Mouse (Mus musculus) yolk sac, embryonic 10.5 days (tissue): ENCODE measurements around the gene Acot12.

ENCODE experiments used
- DNase-seq: peaks from one replicate; pipeline ENCODE4 v3.0.0-alpha.2; 2017; ENCODE audit warnings: low spot score

Acot12 gene

DNA sequence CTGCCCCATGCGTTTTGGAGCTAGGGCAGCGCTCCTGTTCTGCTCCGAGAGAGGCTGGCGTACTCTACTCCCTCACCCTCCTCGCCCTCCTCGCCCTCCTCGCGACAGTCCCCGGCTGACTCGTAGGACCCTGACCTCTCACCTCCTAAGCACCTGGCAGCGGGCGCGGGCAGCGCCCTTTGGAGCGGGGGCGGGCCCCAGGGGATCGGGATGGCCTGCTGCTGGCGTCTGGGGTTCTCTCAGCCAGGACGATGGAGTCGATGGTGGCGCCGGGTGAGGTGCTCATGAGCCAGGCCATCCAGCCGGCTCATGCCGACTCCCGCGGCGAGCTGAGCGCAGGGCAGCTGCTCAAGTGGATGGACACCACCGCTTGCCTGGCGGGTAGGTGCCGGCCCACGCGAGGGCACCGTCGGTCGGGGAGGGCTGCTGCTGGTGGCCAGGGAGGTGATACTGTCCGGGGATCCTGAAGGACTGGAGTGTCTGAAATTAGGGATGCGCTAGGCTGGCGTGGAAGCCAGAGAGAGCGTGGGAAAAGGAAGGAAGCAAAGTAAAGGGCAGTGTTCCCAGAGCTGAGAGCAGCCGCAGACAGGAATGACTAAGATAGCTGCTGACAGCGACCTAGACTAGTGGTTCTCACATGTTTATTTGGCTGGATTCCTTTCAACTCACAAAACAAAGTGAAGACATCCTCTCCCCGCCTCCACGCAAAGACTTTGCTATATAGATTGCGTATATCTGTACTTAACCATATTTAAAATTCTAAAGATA lies at the start of gene Acot12:
TSS of gene Acot12 (plus strand) at position 233 of the 768 bp plus-strand sequence.
- DNase-seq: peak; percentile 61

DNA sequence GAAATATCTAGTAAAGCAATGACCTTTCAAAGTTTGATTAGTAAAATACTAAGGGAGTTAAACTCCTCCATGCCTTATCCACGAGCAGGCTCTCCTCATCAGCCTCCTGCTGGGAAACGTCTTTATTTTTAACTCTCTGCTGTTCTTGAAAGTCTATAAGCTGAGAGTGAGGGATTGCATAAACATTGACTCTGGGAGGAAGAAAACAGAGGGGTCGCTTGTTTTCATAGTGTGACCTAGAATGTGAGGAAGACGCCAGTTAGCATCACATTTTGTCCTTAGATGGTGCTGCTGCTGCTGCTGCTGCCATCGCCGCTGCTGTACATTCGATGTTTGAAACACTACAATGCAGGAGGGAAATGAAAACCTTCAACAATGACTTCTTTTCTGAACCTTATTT lies 47.7 kb upstream of the Acot12 start:
- no peak for DNase-seq

DNA sequence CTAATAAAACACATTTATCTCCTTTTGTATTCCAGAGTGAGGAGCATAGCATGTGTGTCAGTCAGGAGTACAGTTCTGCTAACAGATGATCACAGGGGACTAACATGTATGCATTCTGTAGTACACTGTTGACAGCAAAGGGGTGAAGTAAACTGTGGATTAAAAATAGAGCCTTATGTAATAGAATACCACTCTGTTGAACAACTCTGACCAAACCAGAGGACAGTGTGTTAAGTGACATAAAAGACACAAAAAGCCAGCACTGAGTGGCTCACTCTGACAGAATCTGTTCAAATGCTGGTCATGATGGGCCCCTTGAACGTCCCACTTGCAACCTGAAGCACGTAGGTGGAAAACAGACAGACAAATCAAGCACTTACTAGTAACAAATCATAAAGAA lies 45.9 kb upstream of the Acot12 start:
- no peak for DNase-seq

DNA sequence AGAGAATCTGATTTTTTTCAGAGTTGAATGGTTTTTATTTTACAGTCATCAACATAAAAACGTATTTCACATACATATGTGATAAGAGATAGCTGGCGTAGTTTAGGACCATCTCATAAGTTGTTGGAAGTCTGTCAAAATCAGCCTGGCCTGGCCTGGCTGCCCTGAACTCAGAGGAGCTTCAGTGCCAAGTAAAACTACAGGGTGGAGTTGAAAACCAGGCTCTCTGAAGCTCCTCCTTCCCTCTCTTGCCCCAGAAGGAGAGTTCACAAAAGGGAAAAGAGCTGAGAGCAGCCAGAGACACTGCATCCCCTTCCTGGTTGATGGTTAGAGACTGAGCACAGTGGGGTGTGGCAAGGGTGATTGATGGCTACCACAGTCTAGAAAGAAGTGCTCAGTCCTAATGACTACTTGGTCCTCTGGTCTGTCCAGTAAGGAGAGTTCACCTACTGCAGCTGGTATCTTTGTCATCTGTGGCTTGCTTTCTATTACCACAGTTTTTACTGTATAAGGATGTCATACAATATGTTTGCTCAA lies 45.1 kb upstream of the Acot12 start:
- no peak for DNase-seq

DNA sequence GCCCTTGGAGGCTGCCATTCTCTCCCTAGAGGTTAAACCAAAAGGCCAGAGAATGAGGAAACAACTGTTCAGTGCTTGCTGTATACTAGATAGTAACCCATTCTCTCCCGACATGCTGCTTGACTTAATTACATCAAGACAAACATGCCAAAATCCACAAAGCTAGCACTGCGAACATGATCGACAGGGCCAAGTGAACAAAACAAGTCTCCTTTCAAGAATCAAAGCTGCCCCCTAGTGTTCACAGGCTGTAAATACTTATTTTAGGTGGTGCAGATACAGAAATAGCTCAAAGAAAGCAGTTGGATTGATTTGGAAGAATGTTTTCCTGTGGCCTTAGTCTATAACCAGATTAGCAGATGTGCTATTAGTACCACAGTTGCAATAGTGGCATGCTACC lies 44.3 kb upstream of the Acot12 start:
- DNase-seq: no peak

DNA sequence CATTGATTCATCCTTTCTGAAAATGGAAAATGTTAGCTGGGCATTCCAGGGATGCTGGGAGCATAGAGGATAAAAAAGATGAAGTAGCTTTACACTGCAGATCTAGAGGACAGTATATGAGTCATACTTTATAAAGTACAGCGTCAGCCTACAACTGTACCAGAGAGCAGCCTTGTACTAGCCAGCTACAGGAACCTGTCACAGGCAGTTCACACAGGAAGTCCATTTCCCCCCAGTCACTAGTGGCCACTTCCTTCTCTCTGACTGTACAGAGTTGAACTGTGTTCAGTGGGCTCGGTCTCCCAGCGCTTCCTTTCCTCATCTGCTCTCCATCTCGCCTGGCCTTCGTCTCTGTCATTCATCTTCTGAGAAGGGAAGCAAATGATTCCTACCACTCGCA lies 39.0 kb upstream of the Acot12 start:
- no peak for DNase-seq

DNA sequence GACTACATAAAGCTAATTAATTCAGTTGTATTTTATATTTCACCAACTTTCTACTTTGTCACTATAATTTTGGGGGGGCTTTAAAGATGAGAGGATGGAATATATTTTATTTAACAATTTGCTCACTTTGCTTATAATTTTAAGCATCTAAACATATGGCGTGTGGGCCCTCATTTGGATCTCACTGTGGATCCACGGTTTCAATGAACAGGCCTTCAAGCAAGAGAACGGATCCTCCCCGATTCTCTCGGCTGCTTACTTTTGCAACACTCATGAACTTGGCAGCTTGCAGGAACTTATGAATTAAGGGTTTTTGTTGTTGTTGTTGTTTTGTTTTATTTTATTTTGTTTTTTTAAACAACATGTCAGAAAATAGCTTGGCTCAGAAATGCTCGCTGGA lies 21.8 kb upstream of the Acot12 start:
- DNase-seq: no peak

DNA sequence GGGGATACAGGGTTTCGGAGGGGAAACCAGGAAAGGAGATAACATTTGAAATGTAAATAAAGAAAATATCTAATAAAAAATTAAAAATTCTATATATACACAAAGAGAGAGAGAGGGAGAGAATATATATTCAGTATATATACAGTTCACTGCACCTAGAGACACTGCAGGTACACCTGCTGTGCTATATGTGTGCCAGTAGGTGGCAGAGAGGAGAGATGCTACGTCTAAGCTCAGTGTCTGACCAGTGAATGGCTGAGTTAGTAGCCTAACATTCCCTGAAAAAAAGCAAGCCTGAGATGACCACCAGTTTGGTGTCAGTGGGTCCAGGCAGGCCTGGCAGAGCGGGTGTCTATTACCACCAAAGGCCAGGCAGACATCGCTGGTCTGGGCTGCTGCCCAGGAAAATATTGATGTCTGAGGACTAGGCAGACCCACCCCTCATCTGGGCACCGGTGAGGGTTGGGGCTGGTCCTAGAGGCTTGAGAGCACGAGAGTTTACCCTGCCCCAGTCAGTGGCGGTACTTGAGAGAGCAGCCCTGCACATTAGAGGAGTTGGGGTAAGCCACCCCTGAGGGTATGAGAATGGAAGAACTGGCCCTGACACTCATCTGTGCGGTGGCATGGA lies 18.1 kb upstream of the Acot12 start:
- no peak for DNase-seq

DNA sequence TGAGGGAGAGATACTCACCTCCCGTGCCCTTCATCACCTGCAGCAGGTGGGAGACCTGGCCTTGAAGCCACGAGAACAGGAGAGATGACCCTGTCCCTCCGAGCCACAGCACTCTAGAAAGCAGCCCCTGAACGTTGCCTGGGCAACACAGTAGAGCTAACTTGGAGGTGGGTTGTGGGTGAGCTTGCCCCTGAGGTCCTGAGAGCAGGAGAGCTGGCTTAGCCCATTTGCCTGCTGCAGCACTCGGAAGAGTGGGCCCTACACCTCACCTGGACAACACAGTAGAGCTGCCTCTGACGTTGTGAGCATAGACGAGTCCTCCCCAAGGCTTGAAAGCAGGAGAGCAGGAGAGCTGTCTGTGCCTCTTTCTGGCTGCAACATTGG lies 17.6 kb upstream of the Acot12 start:
- no peak for DNase-seq

DNA sequence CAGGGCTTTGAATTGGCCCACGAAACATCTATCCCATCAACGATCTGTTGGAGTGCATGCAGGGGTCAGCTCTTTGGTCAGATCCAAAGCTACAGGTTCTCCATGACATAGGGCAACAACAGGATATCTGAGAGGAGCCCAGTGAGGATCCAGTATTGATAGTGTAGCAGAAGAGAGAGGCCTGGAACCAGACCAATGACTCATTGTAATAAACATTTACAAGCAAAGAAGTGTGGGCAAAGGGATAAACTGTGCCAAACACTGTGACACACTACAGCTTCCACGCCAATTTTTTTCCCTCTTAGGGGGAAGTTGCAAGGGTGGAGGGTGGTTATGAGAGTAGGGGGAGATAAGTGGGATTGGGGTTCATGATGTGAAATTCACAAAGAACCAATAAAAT lies 17.1 kb upstream of the Acot12 start:
- DNase-seq: no peak

DNA sequence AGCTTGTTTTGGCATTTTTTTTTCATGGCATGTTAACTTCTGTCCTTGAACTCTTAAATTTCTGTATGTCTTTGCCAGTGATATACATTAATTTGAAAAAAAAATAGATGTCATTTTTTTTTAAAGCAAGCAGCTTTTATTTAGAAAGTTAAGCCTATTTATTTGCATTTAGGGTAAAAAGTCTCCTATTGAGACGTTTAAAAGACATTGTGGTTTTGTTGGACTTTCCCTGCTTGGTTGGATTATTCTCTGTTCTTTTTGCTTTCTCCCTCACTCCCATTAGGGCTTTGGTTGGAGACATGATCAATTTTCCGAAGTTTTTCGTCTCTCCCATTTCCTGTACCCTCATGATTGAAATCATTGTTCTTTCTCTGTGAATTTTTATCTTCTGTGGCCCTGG lies 16.2 kb upstream of the Acot12 start:
- DNase-seq: no peak

DNA sequence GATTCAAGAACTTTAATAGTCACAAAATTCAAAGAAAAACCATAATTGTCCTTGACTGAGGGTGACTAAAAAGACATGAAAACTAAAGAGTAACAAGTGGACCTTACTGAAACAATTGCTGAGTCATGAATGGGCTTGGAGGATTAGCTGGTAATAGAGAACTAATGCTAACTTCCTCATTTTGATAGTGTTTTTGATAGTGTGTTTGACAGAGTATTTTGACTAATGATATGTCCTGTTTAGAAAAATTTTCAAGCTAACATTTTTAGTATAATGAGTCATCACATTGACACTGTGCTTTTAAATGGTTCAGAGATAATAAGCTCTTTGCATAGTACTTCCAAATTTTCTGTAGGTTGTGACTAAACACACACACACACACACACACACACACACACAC lies 13.4 kb upstream of the Acot12 start:
- no peak for DNase-seq

DNA sequence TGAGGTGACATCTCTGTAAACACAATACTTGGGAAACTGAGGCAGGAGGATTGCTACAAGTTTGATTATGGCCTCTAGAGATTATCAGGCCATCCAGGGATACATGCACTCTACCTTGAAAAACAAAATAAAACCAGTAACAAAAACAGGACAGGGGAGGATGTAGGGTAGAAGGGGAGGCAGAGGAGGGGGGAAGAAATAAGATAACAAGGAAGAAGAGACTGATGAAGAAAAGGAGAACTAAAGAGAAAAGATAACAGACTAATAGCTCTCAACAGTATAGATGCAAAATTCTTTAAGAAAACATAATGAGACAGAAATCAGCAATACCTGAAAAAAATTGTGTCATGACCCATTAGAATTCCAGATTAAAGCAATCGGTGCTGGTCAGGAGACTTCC lies 4.1 kb upstream of the Acot12 start:
- no peak for DNase-seq

DNA sequence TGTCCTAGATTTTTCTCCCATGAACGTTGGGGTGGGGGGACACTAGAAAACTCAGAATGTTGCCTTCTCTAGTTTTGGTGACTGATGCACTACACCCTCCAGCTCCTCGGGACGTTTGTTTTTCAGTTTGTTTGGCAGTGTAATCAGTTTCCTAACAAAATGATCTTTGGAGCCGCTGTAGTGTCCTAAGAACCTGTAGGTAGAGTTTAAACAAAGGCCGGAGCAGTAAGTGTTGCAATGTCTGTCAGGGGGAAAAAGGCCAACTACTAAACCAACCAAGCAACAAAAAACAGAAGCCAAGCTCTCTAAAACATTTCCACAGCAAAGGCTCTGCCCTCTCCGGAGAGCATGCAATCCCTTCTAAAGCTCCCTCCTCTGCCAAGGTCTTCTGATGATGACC lies 461 bp upstream of the Acot12 start:
- no peak for DNase-seq

DNA sequence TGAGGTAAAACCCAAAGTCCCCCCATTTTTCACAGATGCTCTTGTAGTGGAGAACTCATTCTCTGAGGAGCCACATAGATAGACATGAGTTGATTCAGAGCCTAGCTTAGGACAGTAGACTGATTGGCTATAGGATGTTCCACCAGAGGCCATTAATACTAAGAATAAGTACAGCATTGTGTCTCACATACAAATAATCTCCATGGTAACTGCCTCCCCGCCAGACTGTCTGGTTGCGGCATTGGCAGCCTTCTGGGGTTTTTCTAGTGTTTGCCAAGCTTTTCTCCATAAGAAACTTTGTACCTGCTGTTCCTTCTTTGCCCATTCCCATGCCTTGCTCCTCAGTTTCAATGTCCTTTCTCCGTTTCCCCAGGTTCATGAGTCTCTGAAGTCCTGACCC lies 1.9 kb downstream of the Acot12 start:
- no peak for DNase-seq

DNA sequence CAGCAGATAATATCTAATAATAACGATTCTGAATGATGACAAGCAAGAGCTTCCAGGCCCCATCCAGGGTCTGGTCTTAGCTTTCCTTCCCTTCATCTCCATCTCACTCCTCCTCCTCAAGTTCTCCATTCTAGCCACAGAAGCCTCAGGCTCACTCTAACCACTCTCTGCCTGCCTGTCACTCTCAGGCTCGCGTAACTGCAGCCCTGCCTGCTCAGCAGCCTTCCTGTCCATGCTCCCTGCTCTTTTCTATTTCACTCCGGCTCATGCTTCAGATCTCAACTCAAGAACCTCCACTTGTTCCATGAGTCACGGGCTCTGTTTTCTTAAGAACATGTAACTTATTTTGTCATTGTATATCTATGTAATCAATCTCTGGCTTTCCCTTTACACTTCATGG lies 5.2 kb downstream of the Acot12 start:
- no peak for DNase-seq

DNA sequence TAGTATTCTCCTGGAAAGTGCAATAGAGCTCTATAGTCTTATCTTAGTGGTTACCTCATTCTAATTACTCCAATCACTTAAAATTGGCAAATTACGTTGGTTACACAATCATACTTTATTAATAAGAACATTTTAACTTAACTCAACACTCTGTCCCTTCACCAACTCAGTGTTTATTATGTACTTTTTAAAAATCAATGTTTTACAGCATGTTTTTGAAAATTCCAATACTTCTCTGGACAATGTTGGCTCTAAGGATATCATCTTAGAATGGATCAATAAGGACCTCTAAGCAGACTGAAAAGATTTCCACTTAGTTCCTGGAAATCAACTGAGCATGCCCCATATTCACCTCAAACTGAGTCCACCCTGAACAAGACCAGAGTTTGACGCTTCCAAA lies 7.1 kb downstream of the Acot12 start:
- no peak for DNase-seq

DNA sequence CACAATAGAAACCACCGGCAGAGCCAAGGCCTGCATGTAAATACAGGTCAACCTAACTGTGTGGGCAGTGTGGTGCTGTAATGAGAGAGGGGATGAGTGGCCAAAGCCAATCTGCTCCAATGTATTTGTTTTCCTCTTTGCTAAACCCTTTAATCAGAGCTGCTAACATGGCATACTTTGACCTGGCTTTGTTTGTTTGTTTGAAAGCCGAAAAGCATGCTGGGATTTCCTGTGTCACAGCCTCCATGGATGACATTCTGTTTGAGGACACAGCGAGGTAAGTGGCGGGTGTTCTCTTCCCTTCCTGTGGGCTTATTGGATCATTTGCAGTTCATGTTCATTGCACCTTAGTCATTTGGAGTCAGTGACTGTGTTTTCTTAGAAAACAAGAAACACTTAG lies 8.7 kb downstream of the Acot12 start:
- peak; percentile 15 for DNase-seq

DNA sequence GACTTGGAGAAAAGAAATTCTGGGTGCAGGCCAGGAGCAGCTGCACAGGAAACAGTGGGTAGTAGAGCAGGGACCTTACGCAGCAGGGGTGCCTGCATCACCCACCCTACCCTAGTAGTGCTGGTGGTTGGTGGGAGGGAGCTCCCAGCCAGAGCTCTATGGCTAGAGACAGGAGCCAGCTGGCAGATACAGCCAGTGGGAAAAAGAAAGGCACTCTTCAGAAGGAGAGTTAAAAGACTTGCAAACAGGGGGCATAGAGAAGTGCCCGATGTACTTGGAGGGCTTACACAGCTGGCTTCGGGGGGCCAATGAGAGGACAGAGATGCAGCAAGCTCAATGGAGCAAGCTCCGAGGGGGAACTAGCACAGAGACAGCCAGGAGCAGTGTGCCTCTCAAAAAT lies 12.4 kb downstream of the Acot12 start:
- DNase-seq: no peak

DNA sequence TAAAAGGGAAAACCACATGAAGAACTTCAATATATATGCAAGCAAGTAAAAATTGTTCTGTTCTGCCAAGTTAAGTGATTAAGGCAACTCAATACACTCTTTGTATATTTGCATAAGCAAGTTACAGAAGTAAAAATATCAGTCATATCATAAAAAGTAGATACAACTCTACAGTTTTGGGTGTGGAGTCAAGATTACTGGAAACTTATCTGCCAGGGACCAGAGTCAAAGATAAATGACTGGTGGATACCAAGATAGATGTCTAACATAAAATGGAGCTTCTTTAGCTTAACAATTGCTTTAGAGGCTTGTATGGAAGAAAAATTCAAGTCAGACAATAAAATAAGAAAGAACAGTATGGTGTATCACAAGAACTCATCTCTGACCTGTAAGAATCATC lies 13.4 kb downstream of the Acot12 start:
- no peak for DNase-seq

DNA sequence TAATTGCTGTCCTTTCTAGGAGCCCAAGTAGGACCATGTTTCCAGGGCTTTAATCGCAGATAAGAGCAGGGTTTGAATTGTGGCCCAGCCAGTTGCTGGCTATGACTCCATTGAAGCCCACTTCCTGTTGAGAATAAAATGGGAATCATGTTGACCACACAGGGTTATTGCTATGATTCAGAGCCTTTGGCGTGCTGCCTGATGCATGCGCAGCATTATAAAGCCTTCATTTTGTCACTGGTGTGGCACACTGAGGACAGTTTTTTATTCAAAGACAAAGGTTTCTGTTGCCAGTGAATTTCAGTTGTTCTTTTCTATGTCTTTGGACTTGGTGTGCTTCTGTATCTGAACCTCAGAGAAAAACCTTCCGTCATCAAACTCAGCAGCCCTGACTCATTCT lies 14.9 kb downstream of the Acot12 start:
- DNase-seq: no peak

DNA sequence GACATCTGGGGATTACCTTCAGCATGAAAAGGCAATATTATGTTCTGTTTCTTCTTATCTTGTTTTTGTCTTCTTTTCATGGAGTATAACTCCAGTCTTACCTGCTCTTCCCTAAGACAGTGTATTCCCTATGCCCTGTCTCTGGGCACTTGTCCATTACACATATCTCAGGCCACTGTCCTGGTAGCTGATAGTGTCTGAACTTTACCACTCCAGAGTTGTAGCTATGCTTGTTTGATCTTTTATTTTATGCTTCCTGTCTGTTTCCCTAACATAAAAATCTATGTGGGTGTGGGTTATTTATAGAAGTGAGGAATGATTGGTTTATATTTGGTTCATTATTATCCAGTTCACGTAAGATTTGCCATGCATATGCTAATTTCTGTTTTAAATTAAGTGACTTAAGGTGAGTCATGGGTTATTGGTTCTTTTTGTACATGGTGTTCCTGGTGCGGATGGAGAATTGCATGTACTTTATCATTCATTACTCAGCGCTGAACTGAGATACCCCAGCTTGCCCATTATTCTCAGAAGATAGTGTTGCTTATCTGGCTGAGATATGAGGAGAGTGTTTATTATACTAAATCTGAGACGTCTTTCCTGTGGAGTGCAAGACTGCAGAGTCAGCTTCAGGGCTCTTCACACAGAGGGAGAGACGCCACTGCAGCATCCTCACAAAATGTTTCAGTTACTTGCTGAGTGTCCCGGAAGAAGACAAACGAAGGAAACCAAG lies 17.2 kb downstream of the Acot12 start:
- DNase-seq: no peak

DNA sequence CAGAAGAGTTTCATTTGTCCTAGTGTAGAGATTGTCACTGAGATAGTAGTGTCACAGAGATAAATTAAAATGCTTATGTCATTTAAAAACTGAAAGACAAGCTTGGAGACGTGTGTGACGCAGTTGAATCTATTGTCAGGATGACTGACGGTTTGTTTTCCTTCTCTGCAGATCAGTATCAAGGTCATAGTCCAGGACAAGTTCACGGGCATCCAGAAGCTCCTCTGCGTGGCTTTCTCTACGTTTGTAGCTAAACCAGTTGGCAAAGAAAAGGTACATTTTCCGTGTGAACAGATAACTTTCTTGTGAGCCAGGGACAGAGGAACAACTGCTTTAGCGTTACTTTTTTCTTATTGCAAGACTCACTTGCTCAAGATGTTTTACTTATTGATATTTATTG lies 18.5 kb downstream of the Acot12 start:
- DNase-seq: no peak
